Mouse (Mus musculus) liver, embryonic 12.5 days (tissue): Measurements from ENCODE around the gene Myzap. TPM values are rescaled to one million over a fixed set of nuclear protein-coding genes. Genes with fewer than 3 reads are reported as not detected.

Source experiments
- ATAC-seq: fragments of 200-750 bp; cut with Nextera tagmentation; 2 replicates; pipeline ENCODE4 v1.8.0; 2017; ENCODE audit warnings: moderate number of reproducible peaks, mild to moderate bottlenecking, moderate library complexity
- H3K27ac ChIP-seq: fragments of 300-500 bp; sonication (generic); 2 replicates; pipeline ENCODE4 v1.5.1; 2016; ENCODE audit warnings: mild to moderate bottlenecking
- H3K27me3 ChIP-seq: fragments of 300-500 bp; sonication (generic); replicated peaks from 2 replicates; pipeline ENCODE4 v1.6.1; 2016; ENCODE audit warnings: mild to moderate bottlenecking, moderate library complexity
- H3K36me3 ChIP-seq: fragments of 300-500 bp; sonication (generic); 2 replicates; pipeline ENCODE4 v1.6.1; 2016; ENCODE audit warnings: mild to moderate bottlenecking, moderate library complexity
- H3K4me1 ChIP-seq: fragments of 300-500 bp; sonication (generic); 2 replicates; pipeline ENCODE4 v1.6.1; 2016
- H3K4me2 ChIP-seq: fragments of 300-500 bp; sonication (generic); 2 replicates; pipeline ENCODE4 v1.6.1; 2016; ENCODE audit warnings: mild to moderate bottlenecking, moderate library complexity
- H3K4me3 ChIP-seq: fragments of 300-500 bp; sonication (generic); 2 replicates; pipeline ENCODE4 v1.5.1; 2016; ENCODE audit warnings: mild to moderate bottlenecking, moderate library complexity
- H3K9ac ChIP-seq: fragments of 300-500 bp; sonication (generic); 2 replicates; pipeline ENCODE4 v1.6.1; 2016; ENCODE audit warnings: mild to moderate bottlenecking, moderate library complexity
- H3K9me3 ChIP-seq: fragments of 300-500 bp; sonication (generic); replicated peaks from 2 replicates; pipeline ENCODE4 v1.6.1; 2016; ENCODE audit warnings: mild to moderate bottlenecking, moderate library complexity
- WGBS: fragments of 180-500 bp; shearing (Covaris S2); methylation state at CpG from one replicate; pipeline ENCODE4 v1.1.7; 2016; ENCODE audit not compliant: insufficient replicate concordance; 5-methylcytosine and 5-hydroxymethylcytosine counted together
- polyA plus RNA-seq: library from polyadenylated mRNA; unstranded; fragments of >200 nt; fragmentation: Nextera tagmentation; extraction: Ambion mirVana; gene quantifications from 2 replicates; pipeline ENCODE4 v1.2.1, GENCODE M21; 2016

The Myzap gene
- polyA plus RNA-seq, 1 experiment from 2014 or later, result 4.4 TPM

DNA sequence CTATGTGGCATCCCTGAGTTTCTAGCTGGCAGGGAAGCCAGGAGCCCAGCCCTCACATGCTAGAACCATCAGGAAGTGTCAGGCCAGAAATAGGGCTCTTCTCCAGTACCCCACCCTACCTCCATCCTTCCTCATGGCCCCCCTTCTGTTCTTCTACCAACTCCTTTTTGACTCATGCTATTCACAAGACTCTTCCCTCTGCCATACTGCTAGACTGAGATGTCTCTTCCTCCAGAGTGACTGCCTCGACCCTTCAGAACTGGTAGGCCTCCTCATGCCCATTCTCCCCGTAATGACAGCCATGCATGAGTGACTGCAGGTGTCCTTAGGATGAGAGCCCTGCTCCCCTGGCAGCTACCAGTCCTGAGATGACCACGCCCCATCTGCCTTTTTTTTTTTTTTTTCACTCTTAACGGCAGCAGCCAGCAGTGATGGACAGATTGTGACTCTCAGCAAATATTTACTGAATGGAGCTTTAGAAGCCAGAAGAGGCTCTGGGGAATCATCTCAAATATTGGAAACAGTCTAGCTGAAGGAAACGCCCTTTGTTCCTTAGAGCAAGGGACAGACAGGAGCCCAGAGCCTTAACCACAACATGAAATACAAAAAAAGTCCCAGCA, 23.7 kb downstream of the Myzap start:
- Histone ChIP-seq H3K36me3 (no peaks in the 10 kb centered on the region), H3K9ac (no peak overlapping the region), H3K4me3 (no peak overlapping the region), H3K27me3 (no peaks in the 10 kb centered on the region), H3K9me3 (no peaks in the 10 kb centered on the region), H3K27ac (no peak overlapping the region), H3K4me2 (no peak overlapping the region), H3K4me1 (peaks cover 7% of the 10 kb centered on the region; the same call in 1 of the 2 replicates)
- WGBS, result 34% methylated on average over 5 of the region's 5 CpGs
- ATAC-seq, result no peak

DNA sequence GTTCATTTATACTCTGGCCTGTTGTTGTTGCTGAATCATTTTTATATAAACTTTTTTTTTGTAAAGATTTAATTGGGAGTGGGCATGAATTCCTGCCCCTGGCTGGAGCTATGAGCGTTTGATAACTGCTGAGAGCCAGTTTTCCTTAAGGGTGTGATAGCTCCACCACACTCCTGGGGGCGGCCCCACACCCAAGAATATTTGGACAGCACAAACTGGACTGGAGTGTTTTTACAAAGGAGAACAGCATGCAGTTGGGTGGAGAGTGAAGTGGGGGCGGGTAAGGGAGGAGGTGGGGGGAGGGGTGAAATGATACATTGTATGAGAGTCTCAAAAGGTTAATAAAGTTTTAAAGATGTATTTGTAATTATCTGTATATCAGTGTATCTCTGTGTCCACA, 24.8 kb downstream of the Myzap start:
- no peak overlapping the region for H3K4me2 ChIP-seq
- ATAC-seq, result no peak
- H3K36me3 ChIP-seq, result no peaks in the 10 kb centered on the region
- H3K9me3 ChIP-seq, result no peaks in the 10 kb centered on the region
- H3K9ac ChIP-seq, result no peak overlapping the region
- H3K27ac ChIP-seq, result no peak overlapping the region
- no peak overlapping the region for H3K4me3 ChIP-seq
- peaks cover 7% of the 10 kb centered on the region; the same call in 1 of the 2 replicates for H3K4me1 ChIP-seq
- WGBS, result 55% methylated on average over 3 of the region's 3 CpGs
- no peaks in the 10 kb centered on the region for H3K27me3 ChIP-seq

DNA sequence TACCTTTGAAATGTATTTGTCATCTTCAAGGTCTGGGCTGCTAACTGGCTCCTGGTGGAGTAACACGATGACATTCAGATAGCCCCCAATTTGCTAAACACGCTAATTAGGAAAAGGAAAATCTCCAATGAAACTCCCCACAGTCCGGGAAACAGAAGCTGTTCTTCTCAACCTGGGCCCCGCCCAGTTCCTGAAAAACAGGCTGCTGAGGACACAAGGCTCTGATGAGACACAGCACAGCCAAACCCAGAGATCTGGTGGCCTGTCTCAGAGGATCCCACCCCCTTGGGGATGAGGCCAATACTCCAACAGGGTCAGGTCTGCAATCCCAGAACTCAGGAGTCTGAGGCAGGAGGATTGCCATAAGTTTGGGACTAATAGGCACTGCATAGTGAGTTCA, 25.4 kb downstream of the Myzap start:
- 23% methylated on average over 4 of the region's 4 CpGs for WGBS
- peaks cover 7% of the 10 kb centered on the region; the same call in 1 of the 2 replicates for H3K4me1 ChIP-seq
- no peak for ATAC-seq
- H3K27me3 ChIP-seq, result no peaks in the 10 kb centered on the region
- H3K9ac ChIP-seq, result no peak overlapping the region
- H3K4me2 ChIP-seq, result no peak overlapping the region
- no peak overlapping the region for H3K27ac ChIP-seq
- H3K36me3 ChIP-seq, result no peaks in the 10 kb centered on the region
- no peak overlapping the region for H3K4me3 ChIP-seq
- H3K9me3 ChIP-seq, result no peaks in the 10 kb centered on the region

DNA sequence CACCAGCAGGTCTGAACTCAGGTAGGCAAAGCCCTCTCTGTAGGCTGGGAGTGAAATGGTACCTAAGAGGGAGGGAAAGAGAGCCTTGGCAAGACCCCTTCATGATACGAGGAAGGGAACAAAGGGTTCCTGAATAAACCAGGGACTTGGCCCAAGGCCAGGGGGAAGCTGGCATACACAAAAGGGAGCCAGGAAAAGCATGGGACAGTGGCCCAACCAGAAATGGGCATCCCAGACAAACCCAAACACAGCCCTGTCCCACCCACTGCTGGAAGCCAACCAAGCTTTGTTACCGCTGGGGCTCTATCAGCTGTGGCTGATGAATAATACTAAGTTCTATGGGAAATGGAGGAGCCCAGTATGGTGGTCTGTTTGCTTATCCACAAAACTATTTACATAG, 34.4 kb downstream of the Myzap start:
- WGBS, result 75% methylated on average over 2 of the region's 2 CpGs
- 0 out of 2 replicates have a peak, but pooled peaks cover 3% of the 10 kb centered on the region for H3K36me3 ChIP-seq

DNA sequence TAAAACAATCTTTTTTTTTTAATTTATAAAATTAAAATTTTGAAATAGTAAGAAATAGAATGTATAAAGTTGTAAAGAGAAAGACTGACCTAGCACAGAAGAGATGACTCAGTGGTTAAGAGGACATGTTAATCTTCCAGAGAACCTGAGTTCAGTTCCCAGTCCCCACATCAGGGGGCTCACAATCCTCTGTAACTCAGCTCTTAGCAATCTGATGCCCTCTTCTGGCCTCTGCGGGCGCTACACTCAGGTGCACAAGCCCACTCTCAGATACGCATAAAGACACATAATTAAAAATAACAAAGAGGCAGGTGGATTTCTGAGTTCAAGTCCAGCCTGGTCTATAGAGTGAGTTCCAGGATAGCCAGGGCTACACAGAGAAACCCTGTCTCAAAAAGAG, 38.2 kb downstream of the Myzap start:
- H3K9ac ChIP-seq, result no peak overlapping the region
- no peak for ATAC-seq
- H3K36me3 ChIP-seq, result 0 out of 2 replicates have a peak, but pooled peaks cover 3% of the 10 kb centered on the region
- no peaks in the 10 kb centered on the region for H3K4me1 ChIP-seq
- no peaks in the 10 kb centered on the region for H3K27me3 ChIP-seq
- WGBS, result 80% methylated on average over 3 of the region's 3 CpGs
- H3K27ac ChIP-seq, result no peak overlapping the region
- H3K4me3 ChIP-seq, result no peak overlapping the region
- no peaks in the 10 kb centered on the region for H3K9me3 ChIP-seq
- H3K4me2 ChIP-seq, result no peak overlapping the region

More for the DNA sequence above, 34.4 kb downstream of the Myzap start:
- Histone ChIP-seq H3K9ac (no peak overlapping the region), H3K27ac (no peak overlapping the region), H3K4me2 (no peak overlapping the region), H3K4me3 (no peak overlapping the region), H3K4me1 (no peaks in the 10 kb centered on the region), H3K27me3 (no peaks in the 10 kb centered on the region), H3K9me3 (no peaks in the 10 kb centered on the region)
- ATAC-seq, result no peak

DNA sequence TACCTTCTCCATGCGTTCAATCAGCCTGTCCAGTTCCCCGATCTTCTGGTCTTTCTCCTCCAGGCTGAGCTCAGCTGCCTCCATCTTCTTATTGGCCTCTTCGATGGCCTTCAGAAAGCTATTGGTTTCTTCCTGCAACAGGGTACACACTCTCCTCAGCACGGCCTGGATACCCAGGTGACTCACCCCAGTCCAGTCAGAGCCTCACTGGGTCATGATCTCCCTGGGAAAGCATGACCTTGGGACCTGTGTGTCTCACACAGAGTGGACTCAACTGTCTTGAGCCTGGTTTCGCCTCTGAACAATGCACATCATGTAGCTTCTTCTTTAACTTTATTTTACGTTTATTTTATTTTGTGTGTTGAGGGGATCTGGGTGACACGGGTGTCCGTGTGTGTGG, 42.0 kb downstream of the Myzap start:
- no peak for ATAC-seq
- H3K27ac ChIP-seq, result no peak overlapping the region
- WGBS, result 74% methylated on average over 8 of the region's 8 CpGs
- H3K4me3 ChIP-seq, result no peak overlapping the region
- H3K4me1 ChIP-seq, result no peaks in the 10 kb centered on the region
- H3K36me3 ChIP-seq, result 0 out of 2 replicates have a peak, but pooled peaks cover 3% of the 10 kb centered on the region
- 0 out of 2 replicates have a peak, but pooled peaks cover 7% of the 10 kb centered on the region for H3K27me3 ChIP-seq
- no peak overlapping the region for H3K9ac ChIP-seq
- no peaks in the 10 kb centered on the region for H3K9me3 ChIP-seq
- H3K4me2 ChIP-seq, result no peak overlapping the region

DNA sequence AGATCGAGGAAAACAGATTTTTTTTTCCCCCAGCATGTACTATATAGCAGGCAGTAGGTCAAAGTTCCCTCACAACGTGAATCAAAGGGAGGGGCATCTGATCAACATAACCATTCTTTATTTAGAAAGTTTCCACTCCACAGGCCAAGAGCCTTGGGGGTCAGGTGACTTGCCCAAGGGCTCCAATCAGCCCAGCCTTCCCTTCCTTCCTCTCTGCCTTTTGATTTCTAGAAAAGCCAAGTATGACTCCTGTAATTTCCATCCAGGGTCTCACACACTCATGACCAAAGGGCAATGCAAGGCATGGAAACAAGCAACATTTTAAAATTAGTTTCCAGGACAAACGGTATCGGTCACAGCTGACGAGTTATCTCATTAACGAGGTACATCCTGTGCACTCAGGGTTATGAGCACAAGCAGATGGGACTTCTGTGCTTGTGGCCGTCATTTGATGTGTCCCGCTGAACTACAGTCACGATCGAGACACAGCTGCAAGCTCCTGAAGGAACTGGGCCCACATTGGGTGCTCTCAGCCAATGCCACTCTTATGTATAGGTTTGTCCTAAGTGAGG, 44.4 kb downstream of the Myzap start:
- Histone ChIP-seq H3K4me3 (no peak overlapping the region), H3K4me2 (no peak overlapping the region), H3K27me3 (0 out of 2 replicates have a peak, but pooled peaks cover 7% of the 10 kb centered on the region), H3K36me3 (no peaks in the 10 kb centered on the region), H3K9me3 (no peaks in the 10 kb centered on the region), H3K4me1 (no peaks in the 10 kb centered on the region), H3K9ac (no peak overlapping the region), H3K27ac (no peak overlapping the region)
- ATAC-seq, result no peak
- WGBS, result 62% methylated on average over 10 of the region's 10 CpGs

DNA sequence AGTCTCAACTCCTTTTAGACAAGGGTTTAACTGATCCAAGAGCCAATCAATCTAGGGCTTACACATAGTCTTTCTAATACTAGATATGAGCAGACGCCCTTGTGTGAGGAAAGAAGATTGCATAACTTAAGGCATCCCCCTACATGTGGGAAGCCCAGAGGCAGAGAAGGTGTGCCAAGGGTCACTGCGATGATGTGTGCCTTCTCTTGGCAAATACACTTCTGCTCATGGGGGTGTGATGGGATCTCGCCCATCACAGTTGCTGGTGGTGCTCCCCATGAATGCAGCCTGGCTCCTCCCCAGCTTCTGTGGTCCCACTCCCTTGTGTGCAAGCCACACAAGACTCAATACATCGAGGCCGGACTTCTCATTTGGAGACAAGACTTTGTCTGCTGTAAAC, 47.3 kb downstream of the Myzap start:
- WGBS, result 64% methylated on average over 5 of the region's 5 CpGs
- H3K9me3 ChIP-seq, result no peaks in the 10 kb centered on the region
- H3K27me3 ChIP-seq, result 0 out of 2 replicates have a peak, but pooled peaks cover 7% of the 10 kb centered on the region
- H3K9ac ChIP-seq, result no peak overlapping the region
- ATAC-seq, result no peak
- no peak overlapping the region for H3K27ac ChIP-seq
- H3K36me3 ChIP-seq, result no peaks in the 10 kb centered on the region
- H3K4me1 ChIP-seq, result no peaks in the 10 kb centered on the region
- H3K4me3 ChIP-seq, result no peak overlapping the region
- no peak overlapping the region for H3K4me2 ChIP-seq

DNA sequence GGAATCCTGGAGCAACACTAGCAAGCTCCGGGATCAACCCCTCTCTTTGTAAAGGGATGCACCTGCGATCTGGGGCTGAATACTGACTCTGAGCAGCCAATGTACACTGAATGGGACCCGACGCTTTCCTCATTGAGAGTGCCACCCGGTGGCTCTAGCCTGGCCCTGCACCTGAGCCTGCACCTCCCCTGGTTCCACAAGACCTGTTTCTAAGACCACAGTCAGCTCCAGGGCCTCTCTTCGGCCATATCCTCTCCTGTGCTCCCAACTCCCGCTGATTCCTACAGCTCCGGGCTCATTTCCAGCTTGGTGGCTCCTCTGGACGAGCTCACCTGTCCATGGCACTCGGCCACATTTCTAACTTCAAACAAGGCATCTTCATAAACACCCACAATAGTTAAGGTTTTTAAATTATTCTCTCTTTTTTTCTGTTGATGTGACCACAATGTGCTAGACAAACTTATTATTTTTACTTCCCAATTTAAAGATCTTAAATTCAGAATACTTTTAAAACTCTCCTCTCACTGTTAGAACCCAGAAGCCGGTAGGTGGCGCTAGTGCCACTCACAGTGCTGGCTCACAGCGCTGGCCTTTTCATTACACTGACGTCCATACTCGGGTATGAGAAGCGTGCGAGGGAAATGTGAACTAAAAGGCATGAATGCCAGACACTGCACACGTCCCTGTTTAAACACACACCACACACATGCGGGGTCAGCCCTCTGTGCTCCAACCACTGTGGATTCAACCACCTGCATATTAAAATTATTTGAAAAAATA, 48.5 kb downstream of the Myzap start:
- Histone ChIP-seq H3K27ac (no peak overlapping the region), H3K9me3 (no peaks in the 10 kb centered on the region), H3K4me3 (no peak overlapping the region), H3K27me3 (0 out of 2 replicates have a peak, but pooled peaks cover 7% of the 10 kb centered on the region), H3K4me1 (no peaks in the 10 kb centered on the region), H3K36me3 (no peaks in the 10 kb centered on the region), H3K9ac (no peak overlapping the region), H3K4me2 (no peak overlapping the region)
- peak; percentile 51 for ATAC-seq
- WGBS, result 23% methylated on average over 19 of the region's 19 CpGs

DNA sequence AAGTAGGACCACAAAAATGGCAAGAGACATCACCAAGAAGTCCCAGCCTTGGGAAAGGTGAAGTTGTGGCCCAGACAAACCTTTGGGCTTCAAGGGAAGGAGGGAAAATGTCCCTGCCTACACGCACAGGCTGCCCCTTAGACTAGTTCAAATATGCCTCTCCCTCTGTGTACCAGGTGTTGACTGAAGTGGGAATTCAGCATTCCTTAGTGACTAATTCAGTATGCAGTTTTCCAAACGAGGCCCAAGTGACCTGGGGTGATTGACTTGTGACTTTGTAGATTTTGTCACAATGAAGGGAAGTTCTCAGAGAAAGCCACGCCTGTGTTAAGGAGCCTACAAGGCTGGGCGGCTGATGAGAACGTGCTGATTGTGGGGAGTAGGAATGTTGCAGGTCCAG, 49.9 kb downstream of the Myzap start:
- no peak for ATAC-seq
- no peak overlapping the region for H3K9ac ChIP-seq
- no peak overlapping the region for H3K4me3 ChIP-seq
- no peaks in the 10 kb centered on the region for H3K9me3 ChIP-seq
- H3K27me3 ChIP-seq, result 0 out of 2 replicates have a peak, but pooled peaks cover 7% of the 10 kb centered on the region
- H3K27ac ChIP-seq, result no peak overlapping the region
- H3K4me2 ChIP-seq, result no peak overlapping the region
- 57% methylated on average over 5 of the region's 5 CpGs for WGBS
- no peaks in the 10 kb centered on the region for H3K4me1 ChIP-seq
- no peaks in the 10 kb centered on the region for H3K36me3 ChIP-seq

DNA sequence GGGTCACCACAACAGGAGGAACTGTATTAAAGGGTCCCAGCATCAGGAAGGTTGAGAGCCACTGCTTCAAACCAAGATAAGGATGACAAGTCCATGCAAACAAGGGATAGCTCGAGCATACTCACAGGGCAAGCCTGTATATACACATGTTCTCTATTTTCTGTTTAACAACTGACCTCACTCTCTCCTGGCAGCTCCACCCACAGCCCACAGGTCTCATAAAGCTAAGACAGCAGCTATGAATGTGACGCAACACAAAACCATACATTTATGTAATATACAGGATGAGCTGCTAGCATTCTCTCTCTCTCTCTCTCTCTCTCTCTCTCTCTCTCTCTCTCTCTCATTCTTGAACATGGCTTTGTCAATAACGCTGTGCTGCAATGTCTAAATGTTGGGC, 51.4 kb downstream of the Myzap start:
- Histone ChIP-seq H3K27me3 (no peaks in the 10 kb centered on the region), H3K4me1 (no peaks in the 10 kb centered on the region), H3K4me2 (no peak overlapping the region), H3K9me3 (no peaks in the 10 kb centered on the region), H3K27ac (no peak overlapping the region), H3K36me3 (no peaks in the 10 kb centered on the region), H3K9ac (no peak overlapping the region), H3K4me3 (no peak overlapping the region)
- 55% methylated on average over 3 of the region's 3 CpGs for WGBS
- ATAC-seq, result no peak

DNA sequence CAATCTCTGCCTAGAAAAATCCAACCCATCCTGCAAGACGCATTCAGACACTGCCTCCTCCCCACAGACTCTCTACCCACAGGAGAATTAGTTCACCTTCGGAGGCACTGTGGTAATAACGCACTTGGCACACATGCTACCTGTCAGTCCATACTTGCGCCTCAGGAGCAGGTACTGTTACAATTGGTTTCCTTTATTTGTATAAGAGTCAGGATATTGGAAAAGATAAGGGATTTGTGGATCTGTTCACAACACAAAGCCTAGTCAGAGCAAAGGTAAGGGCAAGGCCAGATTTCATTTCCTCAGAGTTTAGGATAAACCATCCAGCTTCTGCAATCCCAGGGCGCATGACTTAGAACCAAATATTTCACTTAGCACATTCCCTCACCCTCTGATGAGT, 56.4 kb downstream of the Myzap start:
- ATAC-seq, result no peak

More for the DNA sequence above, 56.4 kb downstream of the Myzap start:
- H3K36me3 ChIP-seq, result no peaks in the 10 kb centered on the region
- no peak overlapping the region for H3K4me2 ChIP-seq
- H3K9ac ChIP-seq, result no peak overlapping the region
- no peaks in the 10 kb centered on the region for H3K27me3 ChIP-seq
- no peaks in the 10 kb centered on the region for H3K4me1 ChIP-seq
- WGBS, result 67% methylated on average over 5 of the region's 5 CpGs
- H3K9me3 ChIP-seq, result no peaks in the 10 kb centered on the region
- no peak overlapping the region for H3K27ac ChIP-seq
- H3K4me3 ChIP-seq, result no peak overlapping the region
